8 mouse cellular contexts compared by ENCODE assay signal in genomic region chr17:23542004-23542720, GRCm38 (mm10). TPM values are rescaled to one million over a fixed set of nuclear protein-coding genes. Genes with fewer than 3 reads are reported as not detected.
A peak's percentile ranks its signal among the peaks of the same experiment; 100 is the strongest.
DNase-seq lines count a peak whose midpoint lies in the region; ATAC-seq and TF ChIP-seq lines count a peak whose summit lies in the region.

No protein-coding gene starts in this region.

- peaks cover 25% of the 10 kb centered on the region for H3K27me3 ChIP-seq in heart, embryonic 12.5 days (replicated peaks)
- H3K27me3 ChIP-seq in limb, embryonic 15.5 days = peaks cover 42% of the 10 kb centered on the region
- peaks cover 14% of the 10 kb centered on the region for H3K27me3 ChIP-seq in stomach, embryonic 16.5 days (ENCODE audit: control insufficient read depth, insufficient read depth, low read length)

- H3K9ac ChIP-seq in heart, embryonic 12.5 days = peak overlapping the region; percentile 48
- no peak overlapping the region for H3K9ac ChIP-seq in limb, embryonic 15.5 days
- H3K9ac ChIP-seq in stomach, embryonic 16.5 days (ENCODE audit: low read length) = 0 out of 2 replicates have a peak overlapping the region, but pooled peaks have one; percentile 36

- intact Hi-C loops in heart, postnatal 36 days (cut with DNase I) = no loop called here

- H3K36me3 ChIP-seq in heart, embryonic 12.5 days = no peaks in the 10 kb centered on the region
- H3K36me3 ChIP-seq in limb, embryonic 15.5 days = no peaks in the 10 kb centered on the region
- no peaks in the 10 kb centered on the region for H3K36me3 ChIP-seq in stomach, embryonic 16.5 days (ENCODE audit: control insufficient read depth, insufficient read depth, low read length)

- no peaks in the 10 kb centered on the region for H3K9me3 ChIP-seq in heart, embryonic 12.5 days (replicated peaks)
- no peaks in the 10 kb centered on the region for H3K9me3 ChIP-seq in limb, embryonic 15.5 days
- no peaks in the 10 kb centered on the region for H3K9me3 ChIP-seq in stomach, embryonic 16.5 days (replicated peaks; ENCODE audit: control insufficient read depth, low read length)

- H3K4me3 ChIP-seq in heart, embryonic 12.5 days = peak overlapping the region; percentile 38
- H3K4me3 ChIP-seq in embryonic fibroblast, embryonic 13.5 days (ENCODE audit: insufficient read depth, low read length) = 0 out of 2 replicates have a peak overlapping the region, but pooled peaks have one; percentile 19
- no peak overlapping the region for H3K4me3 ChIP-seq in limb, embryonic 15.5 days
- H3K4me3 ChIP-seq in stomach, embryonic 16.5 days (replicated peaks; ENCODE audit: low read length) = peak overlapping the region; percentile 14; the same call in 1 of the 2 replicates

- no peak for TF ChIP-seq CTCF in embryonic fibroblast, embryonic 13.5 days (IDR thresholded peaks at IDR 0.05; ENCODE audit: borderline replicate concordance, insufficient read depth, low read length)

- peaks cover 18% of the 10 kb centered on the region; the same call in 1 of the 2 replicates for H3K4me1 ChIP-seq in heart, embryonic 12.5 days (replicated peaks)
- H3K4me1 ChIP-seq in embryonic fibroblast, embryonic 13.5 days (ENCODE audit: control insufficient read depth, insufficient read depth, low read length) = peaks cover 2% of the 10 kb centered on the region; the same call in 1 of the 2 replicates
- peaks cover 17% of the 10 kb centered on the region for H3K4me1 ChIP-seq in limb, embryonic 15.5 days
- H3K4me1 ChIP-seq in stomach, embryonic 16.5 days (ENCODE audit: control insufficient read depth, insufficient read depth, low read length) = peaks cover 11% of the 10 kb centered on the region; the same call in 1 of the 2 replicates

- 15% methylated on average over 12 of the region's 12 CpGs for WGBS in heart, embryonic 12.5 days
- 20% methylated on average over 12 of the region's 12 CpGs for WGBS in limb, embryonic 15.5 days
- 25% methylated on average over 12 of the region's 12 CpGs for WGBS in stomach, embryonic 16.5 days

- no peak for ATAC-seq in heart, embryonic 12.5 days (ENCODE audit: insufficient number of reproducible peaks, low FRiP score)
- no peak for ATAC-seq in limb, embryonic 15.5 days (ENCODE audit: insufficient number of reproducible peaks, low FRiP score, low TSS enrichment, low read depth)
- ATAC-seq in stomach, embryonic 16.5 days (ENCODE audit: insufficient read depth, low FRiP score) = no peak
- no peak for ATAC-seq in inflammation-experienced regulatory T-cells, adult 6 months

- no peak for DNase-seq in heart, postnatal 36 days
- DNase-seq in ES-CJ7 (ENCODE audit: low read depth, low spot score) = peak; percentile 71
- DNase-seq in natural killer cell, adult 2 months (ENCODE audit: low spot score in 2 of 2) = no peak

- TF ChIP-seq POLR2A in embryonic fibroblast, embryonic 13.5 days (IDR thresholded peaks at IDR 0.05; ENCODE audit: low read depth, low read length) = no peak

- H3K4me2 ChIP-seq in heart, embryonic 12.5 days = peak overlapping the region; percentile 64
- peak overlapping the region; percentile 19; the same call in 1 of the 2 replicates for H3K4me2 ChIP-seq in limb, embryonic 15.5 days
- H3K4me2 ChIP-seq in stomach, embryonic 16.5 days (ENCODE audit: low read depth, low read length) = peak overlapping the region; percentile 33; the same call in 1 of the 2 replicates

- no peak overlapping the region for H3K27ac ChIP-seq in heart, embryonic 12.5 days (ENCODE audit: poor library complexity, severe bottlenecking)
- no peak overlapping the region for H3K27ac ChIP-seq in embryonic fibroblast, embryonic 13.5 days (ENCODE audit: insufficient read depth, low read length)
- no peak overlapping the region for H3K27ac ChIP-seq in limb, embryonic 15.5 days
- 0 out of 2 replicates have a peak overlapping the region, but pooled peaks have one; percentile 31 for H3K27ac ChIP-seq in stomach, embryonic 16.5 days (ENCODE audit: low read length)

RNA-seq across cellular contexts. Expression of gene Zfp213, which starts 21.9 kb away (rescaled TPM):
- 14.1 and 16.9 TPM in 2 replicates for polyA plus RNA-seq in heart, embryonic 12.5 days (2016; fragmentation: Nextera tagmentation; extraction: Ambion mirVana)
- 1 to 10 TPM; 4.9 to 5.1 TPM for total RNA-seq in heart, postnatal 36 days (2021)
- polyA plus RNA-seq in embryonic fibroblast, embryonic 13.5 days (2011; ENCODE audit: insufficient read length, low read depth, missing spikeins) = 6.5 TPM in 2 replicates
- polyA plus RNA-seq in limb, embryonic 15.5 days (2015; fragmentation: Nextera tagmentation; extraction: Ambion mirVana) = 17.5 and 18.2 TPM in 2 replicates
- 15.1 and 17.2 TPM in 2 replicates for polyA plus RNA-seq in stomach, embryonic 16.5 days (2015; fragmentation: Nextera tagmentation; extraction: Ambion mirVana)
- polyA plus RNA-seq in inflammation-experienced regulatory T-cells, adult 6 months (2017; shearing (Covaris generic)) = 1 to 10 TPM; 4.0 to 5.5 (median 4.8) TPM

RNA-seq across cellular contexts. Expression of gene Zfp13, which starts 57.1 kb away (rescaled TPM):
- polyA plus RNA-seq in heart, embryonic 12.5 days (2016; fragmentation: Nextera tagmentation; extraction: Ambion mirVana) = 9.1 and 10.7 TPM in 2 replicates
- 1 to 10 TPM; 2.4 to 4.1 TPM for total RNA-seq in heart, postnatal 36 days (2021)
- polyA plus RNA-seq in embryonic fibroblast, embryonic 13.5 days (2011; ENCODE audit: insufficient read length, low read depth, missing spikeins) = 5.3 and 8.1 TPM in 2 replicates
- 12.4 and 12.9 TPM in 2 replicates for polyA plus RNA-seq in limb, embryonic 15.5 days (2015; fragmentation: Nextera tagmentation; extraction: Ambion mirVana)
- polyA plus RNA-seq in stomach, embryonic 16.5 days (2015; fragmentation: Nextera tagmentation; extraction: Ambion mirVana) = 11.5 and 11.8 TPM in 2 replicates
- under 1 TPM in 1 of 3 experiments, not detected in 2; 0.71 TPM for polyA plus RNA-seq in inflammation-experienced regulatory T-cells, adult 6 months (2017; shearing (Covaris generic))

RNA-seq across cellular contexts. Expression of gene Zscan10, which starts 58.5 kb away (rescaled TPM):
- polyA plus RNA-seq in heart, embryonic 12.5 days (2016; fragmentation: Nextera tagmentation; extraction: Ambion mirVana) = not detected in 2 replicates
- not detected for total RNA-seq in heart, postnatal 36 days (2021)
- polyA plus RNA-seq in embryonic fibroblast, embryonic 13.5 days (2011; ENCODE audit: insufficient read length, low read depth, missing spikeins) = not detected in 2 replicates
- polyA plus RNA-seq in limb, embryonic 15.5 days (2015; fragmentation: Nextera tagmentation; extraction: Ambion mirVana) = 0.16 and 0.18 TPM in 2 replicates
- 0.15 TPM in 1 of 2 replicates, not detected in the other for polyA plus RNA-seq in stomach, embryonic 16.5 days (2015; fragmentation: Nextera tagmentation; extraction: Ambion mirVana)
- polyA plus RNA-seq in inflammation-experienced regulatory T-cells, adult 6 months (2017; shearing (Covaris generic)) = 1 to 10 TPM in 2 of 3 experiments, under 1 TPM in 1; 0.73 to 3.1 (median 1.2) TPM
